Mouse (Mus musculus) urinary bladder, adult 2 months (tissue): ENCODE results near the gene Cdh22. TPM values are rescaled to one million over a fixed set of nuclear protein-coding genes. Genes with fewer than 3 reads are reported as not detected.

Experiments used
- DNase-seq: peaks from one replicate; pipeline ENCODE4 v3.0.0; 2022; ENCODE audit warnings: low spot score
- polyA plus RNA-seq: library from polyadenylated mRNA; depleted of rRNA; stranded (reverse); fragments of >200 nt; gene quantifications from 2 replicates; pipeline ENCODE4 v1.2.3, GENCODE M21; 2012; rRNA removed

Cdh22 gene
- polyA plus RNA-seq, 1 experiment, result 0.98 TPM

- DNase-seq, result no peak
Measured at GRCm38 (mm10) chr2:165086634-165087033, 148.0 kb downstream of the Cdh22 start.

GRCm38 (mm10) chr2:165081257-165081656 lies 153.4 kb downstream of the Cdh22 start:
- no peak for DNase-seq

GRCm38 (mm10) chr2:165080657-165081056 lies 154.0 kb downstream of the Cdh22 start:
- DNase-seq, result no peak

GRCm38 (mm10) chr2:165078605-165079004 lies 156.0 kb downstream of the Cdh22 start:
- DNase-seq, result no peak

GRCm38 (mm10) chr2:165078045-165078444 lies 156.6 kb downstream of the Cdh22 start:
- DNase-seq, result no peak

GRCm38 (mm10) chr2:165077055-165077454 lies 157.6 kb downstream of the Cdh22 start:
- DNase-seq, result no peak

- DNase-seq, result peak; percentile 56
Measured at GRCm38 (mm10) chr2:165074937-165075336, 159.7 kb downstream of the Cdh22 start.

- no peak for DNase-seq
Measured at GRCm38 (mm10) chr2:165074081-165074884, 160.4 kb downstream of the Cdh22 start.

GRCm38 (mm10) chr2:165073381-165073781 lies 161.3 kb downstream of the Cdh22 start:
- no peak for DNase-seq

GRCm38 (mm10) chr2:165070096-165070816 lies 164.4 kb downstream of the Cdh22 start:
- no peak for DNase-seq

GRCm38 (mm10) chr2:165068806-165069205 lies 165.8 kb downstream of the Cdh22 start:
- no peak for DNase-seq

- DNase-seq, result no peak
Measured at GRCm38 (mm10) chr2:165064489-165064888, 170.2 kb downstream of the Cdh22 start.

- DNase-seq, result no peak
Measured at GRCm38 (mm10) chr2:165061638-165062433, 172.8 kb downstream of the Cdh22 start.

Other genes starting within 250 kb of the Cdh22 start
- gene Ncoa5, start 200.0 kb downstream of the Cdh22 start, polyA plus RNA-seq, result 30.9 and 33.6 TPM in 2 replicates
- gene Cd40, start 179.2 kb downstream of the Cdh22 start, polyA plus RNA-seq, result 8.6 and 9.5 TPM in 2 replicates
- not detected in 2 replicates for gene 1700025C18Rik, start 144.1 kb downstream of the Cdh22 start, polyA plus RNA-seq
- gene Slc35c2, start 53.0 kb upstream of the Cdh22 start, polyA plus RNA-seq, result 36.0 and 36.1 TPM in 2 replicates
- 33.8 and 36.2 TPM in 2 replicates for gene Elmo2, start 91.6 kb upstream of the Cdh22 start, polyA plus RNA-seq
- gene Zfp663, start 133.9 kb upstream of the Cdh22 start, polyA plus RNA-seq, result 0.01 TPM in 1 of 2 replicates, not detected in the other
- gene Zfp334, start 153.4 kb upstream of the Cdh22 start, polyA plus RNA-seq, result 2.7 and 3.4 TPM in 2 replicates
- 0.01 and 0.03 TPM in 2 replicates for gene Ocstamp, start 165.6 kb upstream of the Cdh22 start, polyA plus RNA-seq
- 0.47 and 0.62 TPM in 2 replicates for gene Slc13a3, start 238.4 kb upstream of the Cdh22 start, polyA plus RNA-seq